Mouse (Mus musculus) lung, postnatal 4 days (tissue): ENCODE data around the gene Enoph1.
A peak's percentile ranks its signal among the peaks of the same experiment; 100 is the strongest.

Experiments
- DNase-seq, 2 experiments: peaks; one replicate each; pipeline ENCODE4 v3.0.0; 2021

Enoph1 gene

GRCm38 (mm10) chr5:100079931-100080275, 40.1 kb downstream of the Enoph1 start:
- no peak for DNase-seq

- DNase-seq: no peak
These were observed 42.2 kb downstream of the Enoph1 start for GRCm38 (mm10) chr5:100082006-100082405.

- DNase-seq: no peak
These were observed 44.3 kb downstream of the Enoph1 start for GRCm38 (mm10) chr5:100083953-100084562.

- peak in 1 of 2 experiments; percentile 25 for DNase-seq
These were observed 45.3 kb downstream of the Enoph1 start for GRCm38 (mm10) chr5:100085097-100085496.

GRCm38 (mm10) chr5:100090515-100091262, 50.9 kb downstream of the Enoph1 start:
- DNase-seq: no peak

- no peak for DNase-seq
These were observed 51.4 kb downstream of the Enoph1 start for GRCm38 (mm10) chr5:100091263-100091594.

GRCm38 (mm10) chr5:100091602-100092001, 51.8 kb downstream of the Enoph1 start:
- no peak for DNase-seq

DNA sequence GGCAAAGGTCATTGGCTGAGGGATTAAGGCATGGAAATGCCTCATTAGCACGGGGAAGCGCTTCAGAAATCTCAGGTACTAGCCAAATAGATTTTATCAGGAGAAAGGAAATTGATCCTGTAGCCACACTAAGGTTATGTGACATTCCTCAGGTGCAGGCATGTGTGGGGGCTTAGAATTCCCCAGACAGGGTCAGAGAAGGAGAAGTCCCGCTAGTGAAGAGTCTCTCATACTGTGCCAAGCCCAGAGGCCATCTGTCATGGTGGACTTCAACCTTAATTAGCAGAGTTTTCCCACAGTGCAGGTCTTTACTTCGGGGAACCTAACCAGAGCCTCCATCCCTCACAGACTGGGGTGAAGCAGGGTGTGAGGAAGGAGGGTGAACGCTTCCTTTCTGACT, 57.2 kb downstream of the Enoph1 start:
- no peak for DNase-seq

GRCm38 (mm10) chr5:100097967-100098366, 58.2 kb downstream of the Enoph1 start:
- DNase-seq: no peak

DNA sequence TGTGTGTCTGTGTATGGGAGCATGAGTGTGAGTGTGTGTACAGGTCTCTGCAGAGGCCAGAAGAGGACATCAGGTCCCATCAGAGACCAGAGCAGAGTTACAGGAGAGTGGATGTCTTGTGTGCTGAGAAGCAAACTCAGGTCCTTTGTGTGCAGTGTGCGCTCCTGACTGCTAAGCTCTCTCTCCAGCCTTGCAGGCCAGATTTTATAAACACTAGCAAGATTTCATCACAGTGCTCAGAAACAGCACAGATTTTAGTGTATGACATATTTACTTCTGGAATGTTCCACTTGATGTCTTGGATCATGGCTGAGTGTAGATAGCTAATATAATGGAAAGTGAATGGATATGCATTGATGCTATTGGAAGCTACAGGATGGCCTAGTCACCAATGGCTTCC, 62.6 kb downstream of the Enoph1 start:
- DNase-seq: no peak

DNA sequence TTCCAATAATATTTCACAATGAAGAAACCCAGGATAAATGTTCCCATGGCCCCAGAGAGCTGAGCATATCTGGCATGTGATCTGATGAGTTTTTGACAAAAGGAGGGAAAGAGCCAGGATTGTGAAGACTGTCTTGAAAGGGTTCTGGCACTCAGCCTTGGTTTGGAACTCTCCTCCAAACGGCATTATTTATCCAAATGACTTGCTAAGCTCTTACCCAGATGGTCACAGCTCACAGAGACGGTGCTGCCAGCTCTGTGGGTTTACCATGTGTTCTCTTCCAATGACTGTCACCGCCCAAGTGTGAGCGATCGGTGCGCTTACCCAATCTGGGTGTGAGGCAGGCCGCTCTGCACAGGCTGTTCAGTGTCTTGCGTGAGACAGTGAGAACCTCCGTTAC, 69.1 kb downstream of the Enoph1 start:
- DNase-seq: peak; percentile 42 to 77

- DNase-seq: peak; percentile 40 to 63
These were observed 69.9 kb downstream of the Enoph1 start for GRCm38 (mm10) chr5:100109543-100110282.

DNA sequence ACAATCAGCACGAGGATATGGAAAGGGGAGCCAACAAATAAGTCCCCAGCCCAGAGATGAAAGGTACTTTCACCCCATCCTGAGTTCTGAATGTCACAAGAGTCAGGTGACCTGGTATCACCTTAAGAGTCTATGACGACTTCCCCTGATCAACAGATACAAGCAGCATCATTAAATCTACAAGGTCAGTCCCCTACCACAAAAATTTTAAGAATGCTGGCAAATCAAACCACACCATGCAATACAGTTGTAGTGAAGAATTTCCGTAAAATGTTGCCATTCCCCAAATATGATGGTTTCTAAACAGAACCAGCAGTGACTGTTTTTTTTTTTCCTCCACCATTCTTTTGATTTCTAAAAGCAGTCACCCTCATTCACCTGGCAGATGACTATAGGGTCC, 70.8 kb downstream of the Enoph1 start:
- DNase-seq: no peak

DNA sequence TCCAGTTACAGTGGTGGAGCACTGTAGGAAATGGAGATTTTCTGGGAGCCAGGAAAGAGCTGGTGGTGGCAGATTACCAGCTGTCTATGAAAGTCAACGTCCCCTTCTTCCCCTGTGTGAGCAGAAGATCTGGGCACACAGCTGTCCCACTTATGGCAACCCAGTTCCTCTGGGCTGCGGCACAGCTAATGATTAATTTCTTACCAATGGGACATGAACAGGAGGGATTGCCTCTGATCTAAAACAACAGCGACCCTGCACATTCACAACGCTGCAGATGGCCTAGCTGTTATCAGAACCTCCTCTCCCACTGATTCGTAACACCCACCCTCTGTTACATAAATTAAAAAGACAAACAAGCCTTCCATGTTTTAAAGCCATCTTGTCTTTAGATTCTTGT, 73.6 kb downstream of the Enoph1 start:
- no peak for DNase-seq
